Mouse (Mus musculus) naive thymus-derived CD4-positive, alpha-beta T cell, adult 5 months (primary cell): ENCODE data around the gene Wasl. TPM values are rescaled to one million over a fixed set of nuclear protein-coding genes. Genes with fewer than 3 reads are reported as not detected.

ENCODE experiments used
- polyA plus RNA-seq: library from polyadenylated mRNA; unstranded; fragments of 100-300 nt; shearing (Covaris generic); gene quantifications from one replicate; pipeline ENCODE4 v1.2.1, GENCODE M21; 2017

The Wasl gene
- 41.5 TPM for polyA plus RNA-seq

DNA sequence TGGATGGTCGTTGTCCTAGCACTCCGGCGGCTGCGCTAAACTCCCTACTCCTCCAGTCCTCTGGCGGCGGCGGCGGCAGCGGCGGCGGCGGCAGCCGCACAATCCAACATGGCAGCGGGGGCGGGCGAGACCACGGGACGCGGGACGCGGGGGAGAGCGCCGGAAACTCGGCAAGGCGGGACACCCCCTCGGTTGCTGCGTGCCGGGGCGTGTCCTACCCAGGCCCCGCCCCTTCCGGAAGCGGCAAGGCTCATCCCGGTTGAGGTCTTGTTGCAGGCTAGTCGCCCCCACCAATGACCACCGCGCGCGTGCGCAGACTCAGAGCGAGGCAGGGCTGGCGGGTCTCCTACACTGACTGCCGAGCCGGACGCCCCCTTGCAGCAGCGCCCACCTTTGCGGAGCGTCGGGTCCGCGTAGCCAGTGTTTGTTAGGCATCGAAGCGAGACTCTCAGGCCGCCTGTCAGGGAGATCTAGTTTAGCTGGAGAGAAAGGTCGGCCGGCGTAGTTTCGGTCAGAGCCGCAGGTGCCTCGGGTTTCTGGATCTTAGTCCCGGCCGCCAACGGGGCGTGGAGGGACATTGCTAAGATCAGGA is at the start of gene Wasl:
Gene Wasl, minus strand, starts transcription at position 143 of the 592 bp plus-strand sequence.

GRCm38 (mm10) chr6:24597500-24597899 is 67.3 kb downstream of the Wasl start, which contains the start of gene Lmod2:
Gene Lmod2 (plus strand): TSS chr6:24597762.

Other genes with a start within 250 kb of the Wasl start
- not detected for gene Iqub, start 149.9 kb downstream of the Wasl start, polyA plus RNA-seq
- 91.5 TPM for gene Ndufa5, start 137.0 kb downstream of the Wasl start, polyA plus RNA-seq
- 0.15 TPM for gene Asb15, start 136.9 kb downstream of the Wasl start, polyA plus RNA-seq
- not detected for gene Lmod2, start 67.2 kb downstream of the Wasl start, polyA plus RNA-seq
- gene Hyal6, start 68.2 kb upstream of the Wasl start, polyA plus RNA-seq, result 0.10 TPM
- not detected for gene Hyal4, start 83.3 kb upstream of the Wasl start, polyA plus RNA-seq
- gene Spam1, start 126.2 kb upstream of the Wasl start, polyA plus RNA-seq, result not detected
- not detected for gene Hyal5, start 193.0 kb upstream of the Wasl start, polyA plus RNA-seq